Mouse (Mus musculus): ENCODE results near the gene Sntg2. TPM values are rescaled to one million over a fixed set of nuclear protein-coding genes. Genes with fewer than 3 reads are reported as not detected.
A peak's percentile ranks its signal among the peaks of the same experiment; 100 is the strongest.

The Sntg2 gene
- total RNA-seq, 4 experiments from 2014 or later = 0.28 to 0.43 (median 0.41) TPM; not detected in 1

- DNase-seq (ENCODE audit: low spot score) = no peak
These were observed 168.7 kb downstream of the Sntg2 start for GRCm38 (mm10) chr12:30204457-30204856.

GRCm38 (mm10) chr12:30202763-30203162, 170.4 kb downstream of the Sntg2 start:
- DNase-seq (ENCODE audit: low spot score) = no peak

DNA sequence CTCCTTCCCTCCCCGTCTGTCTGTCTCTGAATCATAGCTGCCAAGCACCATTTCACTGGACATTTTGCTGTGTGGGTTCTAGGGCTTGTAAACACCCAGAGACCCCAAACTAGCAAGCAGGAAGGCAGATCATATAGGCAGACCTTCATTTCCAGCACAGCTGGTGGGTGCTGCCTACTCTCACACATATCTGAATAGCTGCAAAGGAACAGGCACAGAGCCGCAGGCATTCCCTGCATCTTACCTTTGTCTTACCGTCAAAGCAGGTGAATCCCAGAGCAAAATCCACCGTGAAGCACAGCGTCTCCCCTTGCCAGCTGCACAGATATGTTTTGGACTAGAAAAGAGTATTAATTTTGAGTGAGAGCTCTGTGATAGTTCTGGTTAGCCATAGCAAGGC, 172.1 kb downstream of the Sntg2 start:
- DNase-seq (ENCODE audit: low spot score) = no peak

GRCm38 (mm10) chr12:30200621-30201020, 172.6 kb downstream of the Sntg2 start:
- DNase-seq (ENCODE audit: low spot score) = no peak

DNA sequence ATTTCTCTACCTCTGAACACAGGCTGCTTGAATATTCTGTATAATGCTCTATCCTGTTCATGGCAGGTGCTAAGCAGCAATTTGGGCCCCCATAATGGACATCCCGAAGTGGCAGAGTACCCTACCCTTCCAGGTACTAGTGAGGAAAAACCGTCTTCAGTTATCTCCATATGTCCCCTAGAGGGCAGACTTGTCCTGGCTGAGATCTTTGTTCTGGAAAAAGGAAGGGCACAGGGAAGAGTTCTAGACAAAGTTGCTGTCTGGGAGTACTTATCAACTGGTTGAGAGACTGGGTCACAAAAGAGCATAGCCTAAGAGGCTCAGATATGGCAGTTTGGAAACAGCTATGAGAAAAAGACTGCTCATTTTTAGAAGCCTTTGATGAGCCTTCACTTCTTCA, 173.4 kb downstream of the Sntg2 start:
- DNase-seq (ENCODE audit: low spot score) = peak; percentile 33

DNA sequence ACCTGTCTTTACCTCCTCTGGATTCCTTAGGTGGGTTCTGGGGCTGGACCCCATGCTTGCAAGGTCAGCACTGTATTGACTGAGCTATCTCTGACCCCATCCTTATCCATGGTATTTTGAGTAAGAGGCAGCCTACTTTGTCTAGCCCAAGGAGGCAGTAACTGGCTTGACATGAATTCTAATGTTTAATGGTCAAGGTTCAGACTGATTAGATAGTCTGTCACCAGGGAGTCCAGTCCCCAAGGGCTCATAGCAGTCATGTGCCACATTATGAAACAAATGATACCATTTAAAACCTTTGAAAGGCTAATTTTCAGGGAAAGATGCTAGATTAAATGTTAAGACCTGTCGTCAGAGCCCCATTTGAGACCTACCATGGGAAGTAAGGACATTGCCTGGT, 174.9 kb downstream of the Sntg2 start:
- DNase-seq (ENCODE audit: low spot score) = no peak

DNA sequence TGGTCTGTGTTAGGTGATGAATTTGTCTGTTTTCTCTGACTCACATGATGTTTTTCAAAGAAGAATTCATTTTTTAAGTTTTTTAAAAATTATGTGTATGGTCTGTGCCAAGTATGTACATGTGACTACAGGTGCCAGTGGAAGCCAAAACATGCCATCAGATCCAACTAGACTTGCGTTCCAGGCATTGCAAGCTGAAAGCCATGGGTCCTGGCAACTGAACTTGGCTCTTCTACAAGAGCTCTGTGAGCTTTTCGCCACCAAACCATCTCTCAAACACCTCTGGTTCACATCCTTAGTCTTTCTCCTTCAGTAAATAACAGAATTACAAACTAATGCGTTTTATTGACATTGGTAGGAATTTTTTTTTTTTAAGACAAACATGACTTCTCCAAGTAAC, 191.5 kb downstream of the Sntg2 start:
- no peak for DNase-seq (ENCODE audit: low spot score)

- DNase-seq (ENCODE audit: low spot score) = no peak
These were observed 193.6 kb downstream of the Sntg2 start for GRCm38 (mm10) chr12:30179623-30180022.

GRCm38 (mm10) chr12:30177966-30178365, 195.2 kb downstream of the Sntg2 start:
- DNase-seq (ENCODE audit: low spot score) = no peak

DNA sequence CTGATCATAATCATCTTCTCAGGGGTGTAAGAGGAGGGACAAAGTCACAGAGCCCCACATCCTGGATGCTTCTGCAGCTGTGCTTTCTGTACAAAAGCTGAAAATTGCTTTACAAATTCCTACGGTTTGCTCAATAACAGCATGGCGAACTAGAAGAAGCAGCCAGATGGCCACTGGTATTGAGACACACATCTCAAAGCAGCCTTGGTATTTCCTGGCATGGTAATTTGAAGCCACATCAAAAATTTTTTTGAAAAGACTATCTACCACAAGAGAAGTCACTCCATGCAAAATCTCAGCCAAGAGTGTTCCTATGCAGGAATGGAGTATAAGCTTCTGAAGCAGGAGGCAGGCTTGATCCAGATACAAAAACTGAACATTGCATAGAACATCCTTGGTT, 195.6 kb downstream of the Sntg2 start:
- DNase-seq (ENCODE audit: low spot score) = no peak

- DNase-seq (ENCODE audit: low spot score) = peak; percentile 4
These were observed 204.7 kb downstream of the Sntg2 start for GRCm38 (mm10) chr12:30168491-30168890.

DNA sequence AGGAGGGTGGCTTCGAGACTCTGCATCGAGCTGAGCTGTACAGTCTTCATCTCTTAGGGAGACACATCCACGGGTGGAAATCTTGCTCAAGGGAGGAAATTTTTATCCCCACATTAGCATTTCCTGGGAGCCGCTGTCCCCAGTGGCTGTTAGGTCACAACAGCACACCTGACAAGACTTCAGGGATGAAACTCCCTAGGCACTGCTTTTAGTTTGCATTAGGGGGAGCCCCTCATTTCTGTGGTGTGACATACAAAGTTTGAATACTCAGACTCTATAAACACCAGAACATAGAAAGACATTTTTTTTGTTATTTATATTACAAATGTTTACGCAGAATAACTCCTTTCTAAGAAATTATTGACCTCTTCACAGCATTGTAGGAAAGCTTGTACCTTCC, 208.6 kb downstream of the Sntg2 start:
- DNase-seq (ENCODE audit: low spot score) = no peak

GRCm38 (mm10) chr12:30164005-30164404, 209.2 kb downstream of the Sntg2 start:
- DNase-seq (ENCODE audit: low spot score) = no peak

- DNase-seq (ENCODE audit: low spot score) = no peak
These were observed 211.3 kb downstream of the Sntg2 start for GRCm38 (mm10) chr12:30161731-30162406.

- peak; percentile 35 for DNase-seq (ENCODE audit: low spot score)
These were observed 212.7 kb downstream of the Sntg2 start for GRCm38 (mm10) chr12:30160475-30160874.

- no peak for DNase-seq (ENCODE audit: low spot score)
These were observed 213.4 kb downstream of the Sntg2 start for GRCm38 (mm10) chr12:30159788-30160187.

DNA sequence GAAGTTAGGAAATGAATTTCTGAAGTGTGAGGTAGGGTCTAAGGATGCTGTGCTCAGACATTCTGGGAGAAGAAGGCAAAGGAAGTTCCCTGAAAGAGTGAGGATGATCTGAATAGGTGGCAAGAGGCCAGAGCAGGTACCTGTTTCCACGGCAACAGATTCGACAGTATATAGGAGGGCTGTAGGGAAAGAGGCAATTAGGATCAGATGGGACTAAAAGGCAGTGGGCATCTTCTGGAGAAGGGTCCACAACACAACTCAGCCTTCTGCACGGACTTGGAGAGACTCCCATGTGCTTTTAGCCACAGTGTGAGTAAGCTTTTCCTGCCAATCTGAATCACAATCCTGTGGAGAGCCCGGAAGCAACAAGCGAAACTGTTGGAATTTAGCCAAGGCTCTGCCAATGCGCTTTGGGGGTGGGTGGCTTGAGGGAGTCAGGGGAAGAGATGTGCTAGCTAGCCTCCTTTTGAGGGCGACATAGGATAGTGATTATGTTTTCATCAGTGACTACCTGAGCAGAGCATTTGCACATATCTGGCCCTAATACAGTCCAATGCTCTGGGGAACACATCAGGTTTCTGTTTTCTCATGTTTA, 219.0 kb downstream of the Sntg2 start:
- DNase-seq (ENCODE audit: low spot score) = no peak

DNA sequence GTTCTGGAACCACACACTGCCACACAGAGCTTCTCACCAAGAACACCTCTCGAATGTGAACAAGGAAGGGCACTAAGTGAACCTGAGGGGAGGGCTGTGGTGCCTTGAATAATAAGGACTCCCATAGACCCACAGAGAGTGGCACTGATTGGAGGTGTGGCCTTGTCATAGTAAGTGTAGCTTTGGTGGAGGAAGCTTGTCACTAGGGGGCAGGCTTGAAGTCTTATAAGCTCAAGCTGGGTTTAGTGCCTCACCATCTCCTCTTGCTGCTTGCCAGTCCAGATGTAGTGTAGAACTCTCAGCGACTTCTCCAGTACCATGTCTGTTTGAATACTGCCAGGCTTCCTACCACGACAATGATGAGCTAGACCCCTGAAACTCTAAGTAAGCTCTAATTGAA, 231.1 kb downstream of the Sntg2 start:
- DNase-seq (ENCODE audit: low spot score) = no peak

DNA sequence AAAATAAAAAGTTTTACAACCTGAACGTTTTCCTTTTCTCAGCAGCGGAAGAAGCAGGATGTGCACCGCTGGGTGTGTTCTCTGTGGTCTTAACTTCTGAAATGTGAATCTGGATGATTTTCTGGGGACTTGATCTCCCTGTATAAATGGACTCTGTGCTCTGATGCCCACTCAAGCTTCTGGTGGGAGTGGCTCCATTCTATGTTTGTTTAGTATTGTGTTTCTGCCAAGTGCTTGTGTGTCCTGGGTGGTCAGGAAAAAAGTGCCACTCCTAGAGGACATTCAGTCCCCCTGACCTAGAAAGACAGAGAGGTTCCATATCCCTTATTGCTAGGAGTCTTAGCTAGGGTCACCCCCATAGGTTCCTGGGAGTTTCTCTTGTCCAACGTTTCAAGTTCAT, 240.7 kb downstream of the Sntg2 start, which contains the start of gene Tpo:
TSS of gene Tpo (minus strand) at position 101 of the 400 bp plus-strand sequence.
- DNase-seq (ENCODE audit: low spot score) = no peak

GRCm38 (mm10) chr12:30129411-30129716, 243.8 kb downstream of the Sntg2 start:
- DNase-seq (ENCODE audit: low spot score) = no peak

DNA sequence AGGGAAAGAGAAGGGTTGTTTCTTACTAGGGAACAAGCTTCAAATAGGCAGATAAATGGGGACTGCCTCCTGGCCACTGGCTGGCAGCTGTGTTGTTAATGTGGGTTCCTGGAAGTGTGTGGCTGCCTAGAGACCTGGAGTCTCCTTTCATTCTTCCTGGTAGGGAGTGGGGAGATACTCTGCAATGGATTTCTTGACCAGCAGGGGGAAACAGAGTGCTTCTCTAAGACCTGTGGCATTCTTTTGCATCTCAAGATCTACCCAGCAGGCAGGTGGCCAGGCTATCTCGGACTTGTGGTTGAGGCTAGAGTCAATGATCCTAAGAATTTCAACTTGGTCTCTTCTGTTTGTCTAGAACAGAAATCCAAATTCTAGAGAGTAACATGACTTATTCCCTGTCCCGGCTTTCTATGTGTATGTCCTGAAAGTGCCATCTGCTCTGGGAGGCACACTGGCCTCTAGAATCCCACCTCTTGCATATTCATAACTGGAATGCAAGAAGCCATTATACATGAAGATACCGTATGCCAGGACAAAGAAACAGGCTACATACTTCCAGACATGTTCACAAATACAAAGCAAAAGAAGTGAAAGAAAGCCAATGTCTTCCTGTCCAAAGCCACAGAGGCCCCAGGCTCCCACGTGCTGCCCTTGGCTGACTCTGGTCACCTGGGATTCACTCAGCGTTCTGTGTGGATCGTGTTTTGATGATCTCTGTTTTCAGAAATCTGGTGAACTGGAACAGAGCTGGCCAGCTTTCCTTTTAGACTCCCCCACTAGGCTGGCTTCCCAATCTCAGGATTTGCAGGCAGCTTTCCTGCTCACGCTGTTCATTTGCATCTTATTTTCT, 244.4 kb downstream of the Sntg2 start:
- DNase-seq (ENCODE audit: low spot score) = peak; percentile 49

Data from heart, adult 8-10 months (tissue).